Mouse (Mus musculus) neural tube, embryonic 14.5 days (tissue): Measurements from ENCODE around the gene Pomc. TPM values are rescaled to one million over a fixed set of nuclear protein-coding genes. Genes with fewer than 3 reads are reported as not detected.

Experiments used
- ATAC-seq: fragments of 200-750 bp; cut with Nextera tagmentation; 2 replicates; pipeline ENCODE4 v1.8.0; 2017; ENCODE audit warnings: low read depth, mild to moderate bottlenecking, moderate TSS enrichment, moderate library complexity
- H3K27ac ChIP-seq: fragments of 300-500 bp; sonication (generic); 2 replicates; pipeline ENCODE4 v1.5.1; 2014; ENCODE audit warnings: low read depth, mild to moderate bottlenecking, control low read depth, low read length, moderate library complexity, mixed read lengths
- H3K27me3 ChIP-seq: fragments of 300-500 bp; sonication (generic); 2 replicates; pipeline ENCODE4 v1.6.1; 2014; ENCODE audit warnings: low read length; ENCODE audit not compliant: control insufficient read depth, insufficient read depth
- H3K36me3 ChIP-seq: fragments of 300-500 bp; sonication (generic); 2 replicates; pipeline ENCODE4 v1.6.1; 2014; ENCODE audit warnings: low read length, mixed read lengths; ENCODE audit not compliant: control insufficient read depth, insufficient read depth
- H3K4me1 ChIP-seq: fragments of 300-500 bp; sonication (generic); 2 replicates; pipeline ENCODE4 v1.6.1; 2014; ENCODE audit warnings: low read length; ENCODE audit not compliant: control insufficient read depth, insufficient read depth
- H3K4me2 ChIP-seq: fragments of 300-500 bp; sonication (generic); 2 replicates; pipeline ENCODE4 v1.6.1; 2014; ENCODE audit warnings: mild to moderate bottlenecking, low read depth, low read length, control low read depth
- H3K4me3 ChIP-seq: fragments of 300-500 bp; sonication (generic); 2 replicates; pipeline ENCODE4 v1.5.1; 2014; ENCODE audit warnings: low read depth, low read length, control low read depth, mixed read lengths
- H3K9ac ChIP-seq: fragments of 300-500 bp; sonication (generic); replicated peaks from 2 replicates; pipeline ENCODE4 v1.6.1; 2014; ENCODE audit warnings: low read depth, mild to moderate bottlenecking, control low read depth, low read length, mixed read lengths
- H3K9me3 ChIP-seq: fragments of 300-500 bp; sonication (generic); 2 replicates; pipeline ENCODE4 v1.6.1; 2016; ENCODE audit warnings: low read length; ENCODE audit not compliant: control insufficient read depth
- WGBS: fragments of 180-500 bp; shearing (Covaris S2); extraction: QIAGEN DNeasy Blood & Tissue Kit; methylation state at CpG from one replicate; pipeline ENCODE4 v1.1.7; 2014; 5-methylcytosine and 5-hydroxymethylcytosine counted together
- polyA plus RNA-seq: library from polyadenylated mRNA; unstranded; fragments of >200 nt; fragmentation: Nextera tagmentation; extraction: Ambion mirVana; gene quantifications from 2 replicates; pipeline ENCODE4 v1.2.1, GENCODE M21; 2014

Pomc gene
- polyA plus RNA-seq = 4.5 and 4.8 TPM in 2 replicates

- H3K36me3 ChIP-seq = no peaks in the 10 kb centered on the region
- ATAC-seq = no peak
- WGBS = 22% methylated on average over 22 of the region's 22 CpGs
- H3K27me3 ChIP-seq = peaks cover 4% of the 10 kb centered on the region; the same call in 1 of the 2 replicates
- H3K4me2 ChIP-seq = no peak within 1 kb of the TSS
- no peak within 1 kb of the TSS for H3K27ac ChIP-seq
- H3K4me1 ChIP-seq = no peaks in the 10 kb centered on the region
- H3K9ac ChIP-seq = no peak within 1 kb of the TSS
- no peak within 1 kb of the TSS for H3K4me3 ChIP-seq
- no peaks in the 10 kb centered on the region for H3K9me3 ChIP-seq
Measured at GRCm38 (mm10) chr12:3954651-3955050, at the start of gene Pomc. Pomc (plus strand) TSS chr12:3954951.

- Histone ChIP-seq H3K27me3 (no peaks in the 10 kb centered on the region), H3K36me3 (peaks cover 58% of the 10 kb centered on the region), H3K4me3 (no peak overlapping the region), H3K27ac (no peak overlapping the region), H3K9ac (no peak overlapping the region), H3K4me2 (no peak overlapping the region), H3K9me3 (no peaks in the 10 kb centered on the region), H3K4me1 (no peaks in the 10 kb centered on the region)
- no peak for ATAC-seq
- WGBS = 94% methylated on average over 9 of the region's 9 CpGs
Measured at GRCm38 (mm10) chr12:3905436-3905835, 49.3 kb upstream of the Pomc start.

DNA sequence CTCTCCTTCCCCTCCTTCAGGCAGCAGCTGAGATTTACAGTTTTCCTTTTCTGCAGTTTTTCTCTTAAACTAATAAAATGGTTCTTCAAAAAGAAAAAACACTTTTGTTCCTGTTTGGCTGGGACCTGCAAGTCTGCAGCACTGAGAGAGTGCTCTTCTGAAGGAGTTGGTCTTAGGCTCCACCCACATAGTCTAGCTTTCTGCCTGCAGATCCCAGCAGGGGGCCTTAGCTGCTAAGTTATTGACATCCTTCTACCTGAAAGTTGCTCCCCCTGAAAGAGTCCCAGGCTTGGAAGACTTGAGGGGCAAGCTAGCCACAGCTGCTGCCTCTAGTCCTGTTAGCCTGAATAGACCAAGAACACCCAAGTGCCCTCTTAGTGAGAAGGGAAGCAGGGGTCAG lies 48.4 kb upstream of the Pomc start:
- H3K4me1 ChIP-seq = no peaks in the 10 kb centered on the region
- H3K9me3 ChIP-seq = no peaks in the 10 kb centered on the region
- no peak overlapping the region for H3K4me2 ChIP-seq
- H3K36me3 ChIP-seq = peaks cover 56% of the 10 kb centered on the region
- no peak overlapping the region for H3K27ac ChIP-seq
- no peaks in the 10 kb centered on the region for H3K27me3 ChIP-seq
- no peak overlapping the region for H3K4me3 ChIP-seq
- H3K9ac ChIP-seq = no peak overlapping the region
- no peak for ATAC-seq

GRCm38 (mm10) chr12:3907008-3907407 lies 47.7 kb upstream of the Pomc start:
- H3K27ac ChIP-seq = no peak overlapping the region
- H3K9me3 ChIP-seq = no peaks in the 10 kb centered on the region
- no peak overlapping the region for H3K4me2 ChIP-seq
- H3K4me3 ChIP-seq = no peak overlapping the region
- H3K4me1 ChIP-seq = no peaks in the 10 kb centered on the region
- H3K9ac ChIP-seq = no peak overlapping the region
- no peaks in the 10 kb centered on the region for H3K27me3 ChIP-seq
- no peak for ATAC-seq
- H3K36me3 ChIP-seq = peaks cover 49% of the 10 kb centered on the region
- WGBS = 84% methylated on average over 4 of the region's 4 CpGs

DNA sequence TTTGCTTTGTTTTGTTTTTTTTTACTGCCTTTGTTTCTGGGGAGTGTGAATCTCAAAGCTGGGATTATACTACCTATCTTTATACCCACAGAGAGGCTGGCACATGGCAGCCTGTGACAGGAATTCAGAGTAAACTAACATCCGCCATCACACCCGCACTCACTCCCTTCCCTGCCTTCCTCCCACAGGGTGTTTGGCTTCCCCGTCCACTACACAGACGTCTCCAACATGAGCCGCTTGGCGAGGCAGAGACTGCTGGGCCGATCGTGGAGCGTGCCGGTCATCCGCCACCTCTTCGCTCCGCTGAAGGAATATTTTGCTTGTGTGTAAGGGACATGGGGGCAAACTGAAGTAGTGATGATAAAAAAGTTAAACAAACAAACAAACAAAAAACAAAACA lies 47.3 kb upstream of the Pomc start:
- Histone ChIP-seq H3K36me3 (peaks cover 45% of the 10 kb centered on the region), H3K9me3 (no peaks in the 10 kb centered on the region), H3K4me1 (no peaks in the 10 kb centered on the region), H3K27me3 (no peaks in the 10 kb centered on the region), H3K9ac (no peak overlapping the region), H3K4me2 (no peak overlapping the region), H3K4me3 (no peak overlapping the region), H3K27ac (no peak overlapping the region)
- no peak for ATAC-seq
- WGBS = 73% methylated on average over 13 of the region's 13 CpGs

DNA sequence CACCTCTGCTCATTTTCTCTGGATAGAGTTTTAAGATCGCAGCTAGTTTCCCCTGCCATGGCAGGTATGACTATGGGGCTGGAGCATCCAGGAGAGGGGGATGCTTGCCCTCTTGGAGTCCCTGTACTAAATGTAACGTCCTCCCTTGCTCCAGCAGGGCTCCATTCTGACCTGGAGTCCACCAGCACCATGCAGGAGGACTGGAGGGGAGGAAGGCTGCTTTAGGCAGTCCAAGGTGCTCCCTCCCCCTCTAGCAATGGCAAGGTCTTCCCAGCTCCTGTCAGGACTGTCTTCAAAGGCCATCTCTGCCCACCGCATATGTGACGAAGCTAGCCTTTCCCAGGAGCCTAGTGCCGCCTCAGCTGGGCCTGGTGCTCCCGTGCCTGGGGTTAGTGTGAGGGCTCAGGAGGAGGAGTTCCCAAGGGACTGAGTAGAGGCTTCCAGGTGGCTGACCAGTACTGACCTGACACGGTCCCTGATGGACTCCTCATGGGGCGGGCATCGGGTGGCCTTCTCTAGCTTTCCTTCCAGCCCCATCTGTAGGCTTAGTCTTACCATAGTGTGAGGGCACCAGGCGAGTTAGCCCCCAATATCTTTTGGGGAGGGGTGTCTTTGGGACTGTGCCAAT lies 44.2 kb upstream of the Pomc start:
- Histone ChIP-seq H3K4me1 (no peaks in the 10 kb centered on the region), H3K9ac (no peak overlapping the region), H3K27ac (no peak overlapping the region), H3K4me3 (no peak overlapping the region), H3K4me2 (no peak overlapping the region), H3K36me3 (peaks cover 32% of the 10 kb centered on the region), H3K9me3 (no peaks in the 10 kb centered on the region), H3K27me3 (no peaks in the 10 kb centered on the region)
- 70% methylated on average over 10 of the region's 10 CpGs for WGBS
- ATAC-seq = peak; percentile 58; the same call in 1 of the 2 replicates

GRCm38 (mm10) chr12:3911831-3912348 lies 42.9 kb upstream of the Pomc start:
- no peak overlapping the region for H3K27ac ChIP-seq
- H3K27me3 ChIP-seq = no peaks in the 10 kb centered on the region
- H3K9me3 ChIP-seq = no peaks in the 10 kb centered on the region
- H3K4me3 ChIP-seq = no peak overlapping the region
- no peaks in the 10 kb centered on the region for H3K4me1 ChIP-seq
- H3K4me2 ChIP-seq = no peak overlapping the region
- H3K9ac ChIP-seq = no peak overlapping the region
- ATAC-seq = no peak
- peaks cover 26% of the 10 kb centered on the region for H3K36me3 ChIP-seq
- 94% methylated on average over 7 of the region's 7 CpGs for WGBS

GRCm38 (mm10) chr12:3915852-3916251 lies 38.9 kb upstream of the Pomc start:
- Histone ChIP-seq H3K9me3 (no peaks in the 10 kb centered on the region), H3K27ac (no peak overlapping the region), H3K27me3 (no peaks in the 10 kb centered on the region), H3K4me2 (no peak overlapping the region), H3K4me3 (no peak overlapping the region), H3K9ac (no peak overlapping the region), H3K36me3 (no peaks in the 10 kb centered on the region), H3K4me1 (no peaks in the 10 kb centered on the region; the same call in 1 of the 2 replicates)
- no peak for ATAC-seq
- WGBS = 88% methylated on average over 3 of the region's 3 CpGs

GRCm38 (mm10) chr12:3917668-3918341 lies 36.9 kb upstream of the Pomc start:
- no peaks in the 10 kb centered on the region; the same call in 1 of the 2 replicates for H3K4me1 ChIP-seq
- WGBS = 23% methylated on average over 14 of the region's 14 CpGs
- no peak overlapping the region for H3K9ac ChIP-seq
- no peak overlapping the region for H3K27ac ChIP-seq
- peak; percentile 55; the same call in 1 of the 2 replicates for ATAC-seq
- H3K27me3 ChIP-seq = no peaks in the 10 kb centered on the region
- no peak overlapping the region for H3K4me2 ChIP-seq
- H3K9me3 ChIP-seq = no peaks in the 10 kb centered on the region
- no peak overlapping the region for H3K4me3 ChIP-seq
- H3K36me3 ChIP-seq = no peaks in the 10 kb centered on the region
